Mouse (Mus musculus): Measurements from ENCODE around the gene Rims3. TPM values are rescaled to one million over a fixed set of nuclear protein-coding genes. Genes with fewer than 3 reads are reported as not detected.

Rims3 gene
- polyA plus RNA-seq, 1 experiment from 2014 or later = 27.0 TPM

GRCm38 (mm10) chr4:120856376-120856775 is 1.8 kb downstream of the Rims3 start:
- Histone ChIP-seq H3K36me3 (replicated peaks) (no peaks in the 10 kb centered on the region), H3K4me3 (peak overlapping the region; percentile 13), H3K9ac (peak overlapping the region; percentile 29; the same call in 1 of the 2 replicates), H3K27ac (0 out of 2 replicates have a peak overlapping the region, but pooled peaks have one; percentile 4), H3K27me3 (replicated peaks) (peaks cover 5% of the 10 kb centered on the region), H3K9me3 (no peaks in the 10 kb centered on the region), H3K4me1 (peaks cover 24% of the 10 kb centered on the region), H3K4me2 (peak overlapping the region; percentile 75)
- ATAC-seq (replicated peaks) = peak; percentile 3; the same call in 1 of the 2 replicates
- WGBS = 33% methylated on average over 5 of the region's 5 CpGs

- H3K27ac ChIP-seq = no peak overlapping the region
- H3K4me2 ChIP-seq = no peak overlapping the region
- H3K4me3 ChIP-seq = no peak overlapping the region
- no peaks in the 10 kb centered on the region for H3K9me3 ChIP-seq
- no peaks in the 10 kb centered on the region for H3K27me3 ChIP-seq (replicated peaks)
- 84% methylated on average over 7 of the region's 7 CpGs for WGBS
- H3K9ac ChIP-seq = no peak overlapping the region
- H3K36me3 ChIP-seq (replicated peaks) = no peaks in the 10 kb centered on the region
- ATAC-seq (replicated peaks) = no peak
- peaks cover 24% of the 10 kb centered on the region for H3K4me1 ChIP-seq
These were observed 5.2 kb downstream of the Rims3 start for GRCm38 (mm10) chr4:120859865-120860264.

- WGBS = 9% methylated on average over 6 of the region's 6 CpGs
- Histone ChIP-seq H3K36me3 (replicated peaks) (no peaks in the 10 kb centered on the region), H3K4me2 (no peak overlapping the region), H3K27me3 (replicated peaks) (no peaks in the 10 kb centered on the region), H3K27ac (no peak overlapping the region), H3K4me3 (no peak overlapping the region), H3K9me3 (no peaks in the 10 kb centered on the region), H3K9ac (no peak overlapping the region), H3K4me1 (peaks cover 16% of the 10 kb centered on the region)
- no peak for ATAC-seq (replicated peaks)
These were observed 11.6 kb downstream of the Rims3 start for GRCm38 (mm10) chr4:120866211-120866610.

- ATAC-seq (replicated peaks) = no peak
- Histone ChIP-seq H3K4me3 (no peak overlapping the region), H3K9me3 (no peaks in the 10 kb centered on the region), H3K27ac (no peak overlapping the region), H3K9ac (no peak overlapping the region), H3K4me2 (no peak overlapping the region), H3K4me1 (peaks cover 16% of the 10 kb centered on the region), H3K27me3 (replicated peaks) (no peaks in the 10 kb centered on the region), H3K36me3 (replicated peaks) (no peaks in the 10 kb centered on the region)
- 79% methylated on average over 5 of the region's 5 CpGs for WGBS
These were observed 13.6 kb downstream of the Rims3 start for GRCm38 (mm10) chr4:120868246-120868645.

GRCm38 (mm10) chr4:120868988-120869387 is 14.4 kb downstream of the Rims3 start:
- Histone ChIP-seq H3K36me3 (replicated peaks) (no peaks in the 10 kb centered on the region), H3K4me1 (peaks cover 16% of the 10 kb centered on the region), H3K27me3 (replicated peaks) (no peaks in the 10 kb centered on the region), H3K9me3 (no peaks in the 10 kb centered on the region), H3K27ac (no peak overlapping the region), H3K4me2 (no peak overlapping the region), H3K4me3 (no peak overlapping the region), H3K9ac (no peak overlapping the region)
- ATAC-seq (replicated peaks) = no peak
- WGBS = 87% methylated on average over 3 of the region's 3 CpGs

GRCm38 (mm10) chr4:120870262-120870748 is 15.7 kb downstream of the Rims3 start:
- Histone ChIP-seq H3K4me1 (peaks cover 16% of the 10 kb centered on the region), H3K27me3 (replicated peaks) (no peaks in the 10 kb centered on the region), H3K36me3 (replicated peaks) (no peaks in the 10 kb centered on the region), H3K4me2 (peak overlapping the region; percentile 24), H3K27ac (peak overlapping the region; percentile 52; the same call in 1 of the 2 replicates), H3K9ac (no peak overlapping the region), H3K4me3 (no peak overlapping the region), H3K9me3 (no peaks in the 10 kb centered on the region)
- ATAC-seq (replicated peaks) = peak; percentile 78
- 21% methylated on average over 7 of the region's 7 CpGs for WGBS

- H3K27me3 ChIP-seq (replicated peaks) = no peaks in the 10 kb centered on the region
- H3K9ac ChIP-seq = no peak overlapping the region
- no peaks in the 10 kb centered on the region for H3K9me3 ChIP-seq
- no peak for ATAC-seq (replicated peaks)
- no peaks in the 10 kb centered on the region for H3K36me3 ChIP-seq (replicated peaks)
- 88% methylated on average over 3 of the region's 3 CpGs for WGBS
- H3K27ac ChIP-seq = no peak overlapping the region
- no peaks in the 10 kb centered on the region for H3K4me1 ChIP-seq
- no peak overlapping the region for H3K4me3 ChIP-seq
- H3K4me2 ChIP-seq = no peak overlapping the region
These were observed 21.3 kb downstream of the Rims3 start for GRCm38 (mm10) chr4:120875961-120876360.

GRCm38 (mm10) chr4:120878728-120879127 is 24.1 kb downstream of the Rims3 start:
- Histone ChIP-seq H3K27ac (no peak overlapping the region), H3K27me3 (replicated peaks) (no peaks in the 10 kb centered on the region), H3K4me3 (no peak overlapping the region), H3K4me2 (no peak overlapping the region), H3K4me1 (peaks cover 23% of the 10 kb centered on the region), H3K9me3 (no peaks in the 10 kb centered on the region), H3K36me3 (replicated peaks) (no peaks in the 10 kb centered on the region), H3K9ac (no peak overlapping the region)
- ATAC-seq (replicated peaks) = no peak
- 62% methylated on average over 3 of the region's 3 CpGs for WGBS

GRCm38 (mm10) chr4:120879386-120879785 is 24.8 kb downstream of the Rims3 start:
- Histone ChIP-seq H3K36me3 (replicated peaks) (no peaks in the 10 kb centered on the region), H3K4me2 (no peak overlapping the region), H3K4me1 (peaks cover 23% of the 10 kb centered on the region), H3K9me3 (no peaks in the 10 kb centered on the region), H3K4me3 (no peak overlapping the region), H3K27me3 (replicated peaks) (no peaks in the 10 kb centered on the region), H3K27ac (no peak overlapping the region), H3K9ac (no peak overlapping the region)
- no peak for ATAC-seq (replicated peaks)
- 54% methylated on average over 4 of the region's 4 CpGs for WGBS

GRCm38 (mm10) chr4:120880731-120881432 is 26.3 kb downstream of the Rims3 start:
- no peaks in the 10 kb centered on the region for H3K9me3 ChIP-seq
- H3K27ac ChIP-seq = no peak overlapping the region
- no peaks in the 10 kb centered on the region for H3K27me3 ChIP-seq (replicated peaks)
- no peak overlapping the region for H3K4me3 ChIP-seq
- WGBS = 53% methylated on average over 6 of the region's 6 CpGs
- H3K4me2 ChIP-seq = no peak overlapping the region
- no peak overlapping the region for H3K9ac ChIP-seq
- H3K4me1 ChIP-seq = peaks cover 29% of the 10 kb centered on the region
- no peak for ATAC-seq (replicated peaks)
- no peaks in the 10 kb centered on the region for H3K36me3 ChIP-seq (replicated peaks)

- H3K36me3 ChIP-seq (replicated peaks) = no peaks in the 10 kb centered on the region
- H3K27ac ChIP-seq = peak overlapping the region; percentile 51
- H3K9ac ChIP-seq = no peak overlapping the region
- H3K9me3 ChIP-seq = no peaks in the 10 kb centered on the region
- no peaks in the 10 kb centered on the region for H3K27me3 ChIP-seq (replicated peaks)
- H3K4me2 ChIP-seq = 0 out of 2 replicates have a peak overlapping the region, but pooled peaks have one; percentile 18
- H3K4me3 ChIP-seq = no peak overlapping the region
- 25% methylated on average over 5 of the region's 5 CpGs for WGBS
- peak; percentile 91 for ATAC-seq (replicated peaks)
- peaks cover 29% of the 10 kb centered on the region for H3K4me1 ChIP-seq
These were observed 27.5 kb downstream of the Rims3 start for GRCm38 (mm10) chr4:120882002-120882625.

GRCm38 (mm10) chr4:120885208-120886120 is 30.8 kb downstream of the Rims3 start:
- no peak overlapping the region for H3K4me2 ChIP-seq
- peaks cover 29% of the 10 kb centered on the region for H3K4me1 ChIP-seq
- 42% methylated on average over 13 of the region's 13 CpGs for WGBS
- no peaks in the 10 kb centered on the region for H3K9me3 ChIP-seq
- H3K27ac ChIP-seq = no peak overlapping the region
- no peak for ATAC-seq (replicated peaks)
- H3K9ac ChIP-seq = no peak overlapping the region; the same call in 1 of the 2 replicates
- H3K36me3 ChIP-seq (replicated peaks) = no peaks in the 10 kb centered on the region
- no peak overlapping the region for H3K4me3 ChIP-seq
- H3K27me3 ChIP-seq (replicated peaks) = peaks cover 7% of the 10 kb centered on the region; the same call in 1 of the 2 replicates
